Mouse (Mus musculus) natural killer cell, adult 2 months (primary cell): ENCODE results near the gene Myh3.

Experiments
- DNase-seq, 2 experiments: peaks; one replicate each; pipeline ENCODE4 v3.0.0; 2022; ENCODE audit warnings: low spot score in 2 of 2

Myh3 gene

GRCm38 (mm10) chr11:67105689-67106088, 27.6 kb downstream of the Myh3 start:
- no peak for DNase-seq

- no peak for DNase-seq
Measured at GRCm38 (mm10) chr11:67106973-67107372, 28.9 kb downstream of the Myh3 start.

GRCm38 (mm10) chr11:67110168-67110948, 32.3 kb downstream of the Myh3 start:
- peak in 1 of 2 experiments; percentile 10 for DNase-seq

GRCm38 (mm10) chr11:67112019-67112850, 34.1 kb downstream of the Myh3 start:
- peak; percentile 40 to 62 for DNase-seq

GRCm38 (mm10) chr11:67112851-67113202, 34.7 kb downstream of the Myh3 start:
- peak; percentile 40 to 55 for DNase-seq

- no peak for DNase-seq
Measured at GRCm38 (mm10) chr11:67113381-67113780, 35.3 kb downstream of the Myh3 start.

GRCm38 (mm10) chr11:67114261-67114660, 36.2 kb downstream of the Myh3 start:
- no peak for DNase-seq

GRCm38 (mm10) chr11:67114901-67115300, 36.8 kb downstream of the Myh3 start:
- no peak for DNase-seq

- no peak for DNase-seq
Measured at GRCm38 (mm10) chr11:67116725-67117124, 38.6 kb downstream of the Myh3 start.

- no peak for DNase-seq
Measured at GRCm38 (mm10) chr11:67119539-67120070, 41.5 kb downstream of the Myh3 start.

- no peak for DNase-seq
Measured at GRCm38 (mm10) chr11:67120697-67121294, 42.7 kb downstream of the Myh3 start.

- no peak for DNase-seq
Measured at GRCm38 (mm10) chr11:67124943-67125342, 46.8 kb downstream of the Myh3 start.

GRCm38 (mm10) chr11:67125361-67125760, 47.3 kb downstream of the Myh3 start:
- DNase-seq, result no peak

GRCm38 (mm10) chr11:67133526-67133925, 55.4 kb downstream of the Myh3 start:
- no peak for DNase-seq

- DNase-seq, result no peak
Measured at GRCm38 (mm10) chr11:67134654-67135053, 56.6 kb downstream of the Myh3 start.

GRCm38 (mm10) chr11:67135532-67135931, 57.4 kb downstream of the Myh3 start:
- no peak for DNase-seq

- no peak for DNase-seq
Measured at GRCm38 (mm10) chr11:67139556-67139955, 61.5 kb downstream of the Myh3 start.

- DNase-seq, result no peak
Measured at GRCm38 (mm10) chr11:67140175-67140574, 62.1 kb downstream of the Myh3 start.

GRCm38 (mm10) chr11:67141031-67141430, 62.9 kb downstream of the Myh3 start:
- DNase-seq, result no peak

- DNase-seq, result no peak
Measured at GRCm38 (mm10) chr11:67142047-67142446, 63.9 kb downstream of the Myh3 start.

GRCm38 (mm10) chr11:67143065-67143464, 65.0 kb downstream of the Myh3 start:
- no peak for DNase-seq

GRCm38 (mm10) chr11:67143863-67144498, 65.9 kb downstream of the Myh3 start:
- no peak for DNase-seq
